Mouse (Mus musculus) forebrain, embryonic 15.5 days (tissue): ENCODE measurements around the gene Pitpna. TPM values are rescaled to one million over a fixed set of nuclear protein-coding genes. Genes with fewer than 3 reads are reported as not detected.
A peak's percentile ranks its signal among the peaks of the same experiment; 100 is the strongest.

Experiments used
- ATAC-seq: fragments of 200-750 bp; cut with Nextera tagmentation; replicated peaks from 2 replicates; pipeline ENCODE4 v1.8.0; 2017; ENCODE audit warnings: mild to moderate bottlenecking, moderate TSS enrichment, moderate library complexity
- H3K27ac ChIP-seq: fragments of 300-500 bp; sonication (generic); replicated peaks from 2 replicates; pipeline ENCODE4 v1.5.1; 2015; ENCODE audit warnings: mild to moderate bottlenecking, inconsistent platforms
- H3K27me3 ChIP-seq: fragments of 300-500 bp; sonication (generic); 2 replicates; pipeline ENCODE4 v1.6.1; 2015; ENCODE audit warnings: inconsistent platforms
- H3K36me3 ChIP-seq: fragments of 300-500 bp; sonication (generic); 2 replicates; pipeline ENCODE4 v1.6.1; 2015; ENCODE audit warnings: mild to moderate bottlenecking, inconsistent platforms
- H3K4me1 ChIP-seq: fragments of 300-500 bp; sonication (generic); 2 replicates; pipeline ENCODE4 v1.6.1; 2015; ENCODE audit warnings: inconsistent platforms
- H3K4me2 ChIP-seq: fragments of 300-500 bp; sonication (generic); replicated peaks from 2 replicates; pipeline ENCODE4 v1.6.1; 2015; ENCODE audit warnings: mild to moderate bottlenecking, inconsistent platforms
- H3K4me3 ChIP-seq: fragments of 300-500 bp; sonication (generic); 2 replicates; pipeline ENCODE4 v1.5.1; 2015; ENCODE audit warnings: mild to moderate bottlenecking, inconsistent platforms
- H3K9ac ChIP-seq: fragments of 300-500 bp; sonication (generic); replicated peaks from 2 replicates; pipeline ENCODE4 v1.6.1; 2015; ENCODE audit warnings: mild to moderate bottlenecking, inconsistent platforms
- H3K9me3 ChIP-seq: fragments of 300-500 bp; sonication (generic); 2 replicates; pipeline ENCODE4 v1.6.1; 2016; ENCODE audit warnings: inconsistent platforms
- whole genome bisulfite sequencing: fragments of 180-500 bp; shearing (Covaris S2); methylation state at CpG from one replicate; pipeline ENCODE4 v1.1.7; 2015; ENCODE audit warnings: mixed read lengths; 5-methylcytosine and 5-hydroxymethylcytosine counted together
- polyA plus RNA-seq: library from polyadenylated mRNA; unstranded; fragments of >200 nt; fragmentation: Nextera tagmentation; extraction: Ambion mirVana; gene quantifications from 2 replicates; pipeline ENCODE4 v1.2.1, GENCODE M21; 2015

The Pitpna gene
- polyA plus RNA-seq, 1 experiment from 2014 or later, result 97.7 TPM

- Histone ChIP-seq H3K36me3 (peaks cover 44% of the 10 kb centered on the region), H3K9ac (no peak overlapping the region), H3K27me3 (no peaks in the 10 kb centered on the region), H3K4me1 (peaks cover 9% of the 10 kb centered on the region), H3K27ac (peak overlapping the region; percentile 48; the same call in 1 of the 2 replicates), H3K9me3 (no peaks in the 10 kb centered on the region), H3K4me3 (no peak overlapping the region), H3K4me2 (no peak overlapping the region)
- 91% methylated on average over 4 of the region's 4 CpGs for WGBS
- no peak for ATAC-seq
These were observed 37.9 kb downstream of the Pitpna start for GRCm38 (mm10) chr11:75625820-75626219.

- peaks cover 41% of the 10 kb centered on the region for H3K36me3 ChIP-seq
- ATAC-seq, result no peak
- WGBS, result 13% methylated on average over 5 of the region's 5 CpGs
- no peaks in the 10 kb centered on the region for H3K9me3 ChIP-seq
- H3K4me3 ChIP-seq, result peak overlapping the region; percentile 74
- H3K4me1 ChIP-seq, result peaks cover 25% of the 10 kb centered on the region
- H3K27ac ChIP-seq, result peak overlapping the region; percentile 77
- H3K27me3 ChIP-seq, result no peaks in the 10 kb centered on the region
- peak overlapping the region; percentile 79 for H3K9ac ChIP-seq
- peak overlapping the region; percentile 68 for H3K4me2 ChIP-seq
These were observed 42.2 kb downstream of the Pitpna start for GRCm38 (mm10) chr11:75630098-75630497.

GRCm38 (mm10) chr11:75630645-75631229 lies 42.8 kb downstream of the Pitpna start, which contains the start of gene Inpp5k:
Gene Inpp5k, plus strand, starts transcription at chr11:75630988.
- ATAC-seq, result peak; percentile 99
- under 1% methylated on average over 53 of the region's 53 CpGs for WGBS
- peak within 1 kb of the TSS; percentile 77 for H3K27ac ChIP-seq

GRCm38 (mm10) chr11:75631561-75632225 lies 43.8 kb downstream of the Pitpna start:
- no peaks in the 10 kb centered on the region for H3K9me3 ChIP-seq
- H3K27ac ChIP-seq, result peak overlapping the region; percentile 77; the same call in 1 of the 2 replicates
- no peaks in the 10 kb centered on the region for H3K27me3 ChIP-seq
- H3K36me3 ChIP-seq, result peaks cover 33% of the 10 kb centered on the region
- peak overlapping the region; percentile 79 for H3K9ac ChIP-seq
- WGBS, result 11% methylated on average over 13 of the region's 13 CpGs
- no peak for ATAC-seq
- H3K4me2 ChIP-seq, result peak overlapping the region; percentile 68
- H3K4me3 ChIP-seq, result peak overlapping the region; percentile 74
- H3K4me1 ChIP-seq, result peaks cover 25% of the 10 kb centered on the region

More at GRCm38 (mm10) chr11:75630645-75631229, 42.8 kb downstream of the Pitpna start, which contains the start of gene Inpp5k:
- peak within 1 kb of the TSS; percentile 68 for H3K4me2 ChIP-seq
- no peaks in the 10 kb centered on the region for H3K27me3 ChIP-seq
- peak within 1 kb of the TSS; percentile 74 for H3K4me3 ChIP-seq
- peaks cover 25% of the 10 kb centered on the region for H3K4me1 ChIP-seq
- H3K9me3 ChIP-seq, result no peaks in the 10 kb centered on the region
- H3K9ac ChIP-seq, result peak within 1 kb of the TSS; percentile 79
- H3K36me3 ChIP-seq, result peaks cover 40% of the 10 kb centered on the region

GRCm38 (mm10) chr11:75632921-75633320 lies 45.0 kb downstream of the Pitpna start:
- Histone ChIP-seq H3K27me3 (no peaks in the 10 kb centered on the region), H3K9me3 (no peaks in the 10 kb centered on the region), H3K4me3 (no peak overlapping the region), H3K4me1 (peaks cover 25% of the 10 kb centered on the region), H3K36me3 (peaks cover 31% of the 10 kb centered on the region), H3K27ac (no peak overlapping the region), H3K9ac (no peak overlapping the region), H3K4me2 (no peak overlapping the region)
- WGBS, result 87% methylated on average over 5 of the region's 5 CpGs
- no peak for ATAC-seq

- Histone ChIP-seq H3K9ac (no peak overlapping the region), H3K4me3 (no peak overlapping the region), H3K9me3 (no peaks in the 10 kb centered on the region), H3K27ac (no peak overlapping the region), H3K27me3 (no peaks in the 10 kb centered on the region), H3K4me1 (peaks cover 20% of the 10 kb centered on the region), H3K36me3 (peaks cover 28% of the 10 kb centered on the region), H3K4me2 (no peak overlapping the region)
- 78% methylated on average over 3 of the region's 3 CpGs for WGBS
- ATAC-seq, result no peak
These were observed 46.9 kb downstream of the Pitpna start for GRCm38 (mm10) chr11:75634801-75635200.

- Histone ChIP-seq H3K36me3 (peaks cover 30% of the 10 kb centered on the region), H3K27ac (no peak overlapping the region), H3K4me2 (no peak overlapping the region), H3K4me3 (no peak overlapping the region), H3K4me1 (peaks cover 17% of the 10 kb centered on the region), H3K27me3 (no peaks in the 10 kb centered on the region), H3K9me3 (no peaks in the 10 kb centered on the region), H3K9ac (no peak overlapping the region)
- ATAC-seq, result no peak
- 81% methylated on average over 11 of the region's 11 CpGs for WGBS
These were observed 47.4 kb downstream of the Pitpna start for GRCm38 (mm10) chr11:75635315-75635714.

- Histone ChIP-seq H3K4me2 (no peak overlapping the region), H3K27ac (no peak overlapping the region), H3K9me3 (no peaks in the 10 kb centered on the region), H3K9ac (no peak overlapping the region), H3K4me1 (peaks cover 5% of the 10 kb centered on the region; the same call in 1 of the 2 replicates), H3K36me3 (peaks cover 12% of the 10 kb centered on the region; the same call in 1 of the 2 replicates), H3K27me3 (no peaks in the 10 kb centered on the region), H3K4me3 (no peak overlapping the region)
- WGBS, result 90% methylated on average over 5 of the region's 5 CpGs
- no peak for ATAC-seq
These were observed 55.4 kb downstream of the Pitpna start for GRCm38 (mm10) chr11:75643323-75643722.

- Histone ChIP-seq H3K4me2 (no peak overlapping the region), H3K27me3 (no peaks in the 10 kb centered on the region), H3K9ac (no peak overlapping the region), H3K9me3 (no peaks in the 10 kb centered on the region), H3K4me3 (no peak overlapping the region), H3K27ac (no peak overlapping the region), H3K4me1 (peaks cover 5% of the 10 kb centered on the region; the same call in 1 of the 2 replicates), H3K36me3 (peaks cover 12% of the 10 kb centered on the region; the same call in 1 of the 2 replicates)
- WGBS, result 85% methylated on average over 9 of the region's 9 CpGs
- ATAC-seq, result no peak
These were observed 56.8 kb downstream of the Pitpna start for GRCm38 (mm10) chr11:75644684-75645083.

- Histone ChIP-seq H3K36me3 (peaks cover 4% of the 10 kb centered on the region; the same call in 1 of the 2 replicates), H3K9me3 (no peaks in the 10 kb centered on the region), H3K9ac (no peak overlapping the region), H3K4me3 (no peak overlapping the region), H3K4me2 (no peak overlapping the region), H3K4me1 (peaks cover 19% of the 10 kb centered on the region), H3K27ac (peak overlapping the region; percentile 39), H3K27me3 (0 out of 2 replicates have a peak, but pooled peaks cover 3% of the 10 kb centered on the region)
- peak; percentile 28; the same call in 1 of the 2 replicates for ATAC-seq
- 46% methylated on average over 6 of the region's 6 CpGs for WGBS
These were observed 59.8 kb downstream of the Pitpna start for GRCm38 (mm10) chr11:75647681-75648211.

GRCm38 (mm10) chr11:75649155-75649561 lies 61.3 kb downstream of the Pitpna start:
- 79% methylated on average over 4 of the region's 4 CpGs for WGBS
- H3K4me2 ChIP-seq, result no peak overlapping the region
- peaks cover 10% of the 10 kb centered on the region for H3K27me3 ChIP-seq
- H3K9me3 ChIP-seq, result no peaks in the 10 kb centered on the region
- no peak overlapping the region for H3K9ac ChIP-seq
- 0 out of 2 replicates have a peak overlapping the region, but pooled peaks have one; percentile 29 for H3K27ac ChIP-seq
- peaks cover 29% of the 10 kb centered on the region for H3K4me1 ChIP-seq
- peaks cover 4% of the 10 kb centered on the region; the same call in 1 of the 2 replicates for H3K36me3 ChIP-seq
- H3K4me3 ChIP-seq, result no peak overlapping the region
- ATAC-seq, result no peak

GRCm38 (mm10) chr11:75650311-75650710 lies 62.4 kb downstream of the Pitpna start, which contains the start of gene Myo1c:
Gene Myo1c, plus strand, starts transcription at chr11:75650504.
- H3K4me1 ChIP-seq, result peaks cover 34% of the 10 kb centered on the region
- H3K4me2 ChIP-seq, result peak within 1 kb of the TSS; percentile 89
- H3K9me3 ChIP-seq, result no peaks in the 10 kb centered on the region
- peak within 1 kb of the TSS; percentile 29; the same call in 1 of the 2 replicates for H3K27ac ChIP-seq
- ATAC-seq, result no peak
- 85% methylated on average over 7 of the region's 7 CpGs for WGBS
- peak within 1 kb of the TSS; percentile 65 for H3K4me3 ChIP-seq
- H3K9ac ChIP-seq, result peak within 1 kb of the TSS; percentile 77
- H3K27me3 ChIP-seq, result peaks cover 16% of the 10 kb centered on the region
- H3K36me3 ChIP-seq, result peaks cover 2% of the 10 kb centered on the region; the same call in 1 of the 2 replicates
